Mouse (Mus musculus) hindbrain, embryonic 12.5 days (tissue): ENCODE results near the gene Ebpl. TPM values are rescaled to one million over a fixed set of nuclear protein-coding genes. Genes with fewer than 3 reads are reported as not detected.
A peak's percentile ranks its signal among the peaks of the same experiment; 100 is the strongest.

ENCODE experiments used
- ATAC-seq: fragments of 200-750 bp; cut with Nextera tagmentation; 2 replicates; pipeline ENCODE4 v1.8.0; 2017; ENCODE audit warnings: moderate TSS enrichment; ENCODE audit not compliant: low FRiP score
- H3K27ac ChIP-seq: fragments of 300-500 bp; sonication (generic); 2 replicates; pipeline ENCODE4 v1.5.1; 2016; ENCODE audit warnings: mild to moderate bottlenecking
- H3K27me3 ChIP-seq: fragments of 300-500 bp; sonication (generic); 2 replicates; pipeline ENCODE4 v1.6.1; 2016; ENCODE audit warnings: mild to moderate bottlenecking
- H3K36me3 ChIP-seq: fragments of 300-500 bp; sonication (generic); 2 replicates; pipeline ENCODE4 v1.6.1; 2016; ENCODE audit warnings: mild to moderate bottlenecking
- H3K4me1 ChIP-seq: fragments of 300-500 bp; sonication (generic); 2 replicates; pipeline ENCODE4 v1.6.1; 2016
- H3K4me2 ChIP-seq: fragments of 300-500 bp; sonication (generic); replicated peaks from 2 replicates; pipeline ENCODE4 v1.6.1; 2016; ENCODE audit warnings: mild to moderate bottlenecking
- H3K4me3 ChIP-seq: fragments of 300-500 bp; sonication (generic); 2 replicates; pipeline ENCODE4 v1.5.1; 2016; ENCODE audit warnings: mild to moderate bottlenecking
- H3K9ac ChIP-seq: fragments of 300-500 bp; sonication (generic); 2 replicates; pipeline ENCODE4 v1.6.1; 2016; ENCODE audit warnings: mild to moderate bottlenecking, moderate library complexity
- H3K9me3 ChIP-seq: fragments of 300-500 bp; sonication (generic); replicated peaks from 2 replicates; pipeline ENCODE4 v1.6.1; 2016; ENCODE audit warnings: mild to moderate bottlenecking
- whole genome bisulfite sequencing: fragments of 180-500 bp; shearing (Covaris S2); methylation state at CpG from one replicate; pipeline ENCODE4 v1.1.7; 2016; 5-methylcytosine and 5-hydroxymethylcytosine counted together
- polyA plus RNA-seq: library from polyadenylated mRNA; unstranded; fragments of >200 nt; fragmentation: Nextera tagmentation; extraction: Ambion mirVana; gene quantifications from 2 replicates; pipeline ENCODE4 v1.2.1, GENCODE M21; 2016

Gene Ebpl
- polyA plus RNA-seq, 1 experiment from 2014 or later, result 10.8 TPM

- no peaks in the 10 kb centered on the region for H3K27me3 ChIP-seq
- no peaks in the 10 kb centered on the region for H3K4me1 ChIP-seq
- H3K36me3 ChIP-seq, result no peaks in the 10 kb centered on the region
- H3K9ac ChIP-seq, result no peak overlapping the region
- H3K4me3 ChIP-seq, result no peak overlapping the region
- 86% methylated on average over 4 of the region's 4 CpGs for WGBS
- H3K4me2 ChIP-seq, result no peak overlapping the region
- no peaks in the 10 kb centered on the region; the same call in 1 of the 2 replicates for H3K9me3 ChIP-seq
- ATAC-seq, result no peak
- H3K27ac ChIP-seq, result no peak overlapping the region
Measured at GRCm38 (mm10) chr14:61321200-61321599, 39.0 kb downstream of the Ebpl start.

DNA sequence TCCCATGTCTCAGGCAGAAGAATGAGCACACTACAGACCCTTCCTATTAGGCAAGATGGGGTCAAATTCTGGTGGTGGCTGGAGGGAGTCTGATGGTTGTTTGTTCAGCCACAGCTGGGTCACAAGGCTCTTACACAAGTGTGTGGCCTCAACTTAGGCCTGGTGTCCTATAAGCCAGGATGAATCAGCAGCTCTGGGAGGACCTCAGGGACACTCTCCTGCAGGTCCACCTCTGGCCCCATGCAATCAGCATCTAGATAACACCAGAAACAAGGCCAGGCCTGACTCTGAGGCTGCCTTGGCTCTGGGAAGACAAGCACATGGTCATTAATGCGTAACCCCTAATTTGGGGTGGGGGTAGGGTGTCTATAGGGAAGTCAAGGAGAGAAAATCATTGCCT, 39.5 kb downstream of the Ebpl start:
- ATAC-seq, result no peak
- H3K27ac ChIP-seq, result no peak overlapping the region
- 96% methylated on average over 1 of the region's 1 CpGs for WGBS

GRCm38 (mm10) chr14:61316861-61317260, 43.4 kb downstream of the Ebpl start:
- Histone ChIP-seq H3K4me3 (no peak overlapping the region), H3K4me2 (no peak overlapping the region), H3K4me1 (no peaks in the 10 kb centered on the region), H3K36me3 (no peaks in the 10 kb centered on the region), H3K27me3 (no peaks in the 10 kb centered on the region), H3K9ac (no peak overlapping the region), H3K27ac (no peak overlapping the region), H3K9me3 (no peaks in the 10 kb centered on the region)
- ATAC-seq, result no peak
- WGBS, result 40% methylated on average over 4 of the region's 4 CpGs

More for the DNA sequence above, 39.5 kb downstream of the Ebpl start:
- Histone ChIP-seq H3K4me1 (no peaks in the 10 kb centered on the region), H3K27me3 (no peaks in the 10 kb centered on the region), H3K36me3 (no peaks in the 10 kb centered on the region), H3K4me3 (no peak overlapping the region), H3K9me3 (no peaks in the 10 kb centered on the region; the same call in 1 of the 2 replicates), H3K4me2 (no peak overlapping the region), H3K9ac (no peak overlapping the region)

DNA sequence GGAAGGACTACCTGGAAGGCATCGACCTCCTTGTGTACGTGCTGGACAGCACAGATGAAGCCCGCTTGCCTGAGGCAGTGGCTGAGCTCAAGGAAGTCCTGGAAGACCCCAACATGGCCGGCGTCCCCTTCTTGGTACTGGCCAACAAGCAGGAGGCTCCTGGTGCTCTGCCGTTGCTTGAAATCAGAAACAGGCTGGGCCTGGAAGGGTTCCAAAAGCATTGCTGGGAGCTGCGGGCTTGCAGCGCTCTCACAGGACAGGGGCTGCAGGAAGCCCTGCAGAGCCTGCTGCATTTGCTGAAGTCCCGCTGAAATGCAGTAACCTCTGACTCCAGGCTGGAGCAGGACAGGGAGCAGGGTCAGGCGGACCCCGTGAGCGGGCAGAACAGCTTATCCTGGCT, 49.3 kb downstream of the Ebpl start:
- Histone ChIP-seq H3K4me3 (no peak overlapping the region), H3K9ac (no peak overlapping the region), H3K9me3 (no peaks in the 10 kb centered on the region), H3K4me1 (peaks cover 6% of the 10 kb centered on the region; the same call in 1 of the 2 replicates), H3K27ac (0 out of 2 replicates have a peak overlapping the region, but pooled peaks have one; percentile 4), H3K4me2 (no peak overlapping the region), H3K36me3 (no peaks in the 10 kb centered on the region), H3K27me3 (no peaks in the 10 kb centered on the region)
- whole genome bisulfite sequencing, result 59% methylated on average over 12 of the region's 12 CpGs
- no peak for ATAC-seq

GRCm38 (mm10) chr14:61310036-61310772, 50.0 kb downstream of the Ebpl start:
- no peak overlapping the region for H3K9ac ChIP-seq
- no peak overlapping the region for H3K27ac ChIP-seq
- no peak overlapping the region for H3K4me2 ChIP-seq
- no peaks in the 10 kb centered on the region for H3K9me3 ChIP-seq
- H3K27me3 ChIP-seq, result no peaks in the 10 kb centered on the region
- no peak for ATAC-seq
- H3K4me1 ChIP-seq, result peaks cover 6% of the 10 kb centered on the region; the same call in 1 of the 2 replicates
- no peaks in the 10 kb centered on the region for H3K36me3 ChIP-seq
- whole genome bisulfite sequencing, result 75% methylated on average over 7 of the region's 7 CpGs
- H3K4me3 ChIP-seq, result no peak overlapping the region

- H3K9ac ChIP-seq, result no peak within 1 kb of the TSS
- H3K4me2 ChIP-seq, result no peak within 1 kb of the TSS
- H3K4me1 ChIP-seq, result peaks cover 6% of the 10 kb centered on the region; the same call in 1 of the 2 replicates
- no peaks in the 10 kb centered on the region for H3K9me3 ChIP-seq
- H3K4me3 ChIP-seq, result no peak within 1 kb of the TSS
- no peak within 1 kb of the TSS for H3K27ac ChIP-seq
- WGBS, result 66% methylated on average over 6 of the region's 6 CpGs
- no peaks in the 10 kb centered on the region for H3K27me3 ChIP-seq
- no peak for ATAC-seq
- H3K36me3 ChIP-seq, result no peaks in the 10 kb centered on the region
Measured at GRCm38 (mm10) chr14:61309593-61309992, 50.6 kb downstream of the Ebpl start, which contains the start of gene Arl11. Gene Arl11, plus strand, starts transcription at chr14:61309753.

DNA sequence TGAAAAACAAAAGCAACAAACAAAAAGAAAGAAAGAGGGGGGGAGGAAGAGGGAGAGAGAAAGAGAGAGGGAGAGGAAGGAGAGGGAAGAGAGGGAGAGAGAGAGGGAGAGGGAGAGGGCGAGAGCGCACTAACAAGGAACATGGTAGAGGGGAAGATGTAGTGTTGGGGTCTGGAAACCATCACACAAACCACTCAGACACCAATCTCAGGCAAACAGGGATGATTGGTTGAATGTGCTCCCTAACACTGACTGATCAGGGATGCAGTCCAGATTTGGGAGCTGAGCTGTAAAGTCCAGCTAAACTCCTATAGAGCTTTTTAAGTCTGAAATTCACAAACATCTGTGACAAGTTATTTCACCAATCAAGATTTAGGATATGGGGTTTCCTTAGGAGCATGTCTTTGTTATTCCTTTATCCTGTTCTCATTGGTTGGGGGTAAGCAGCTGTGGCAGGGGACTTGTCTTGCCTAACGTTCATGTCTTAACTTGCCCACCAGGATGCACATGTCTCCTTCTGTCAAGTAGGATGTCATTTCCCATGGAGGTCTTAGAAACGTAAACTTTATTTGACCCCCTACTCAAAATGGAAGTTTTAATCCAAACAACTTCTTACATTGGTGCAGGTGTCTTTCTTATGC, 56.1 kb downstream of the Ebpl start:
- WGBS, result 85% methylated on average over 4 of the region's 4 CpGs
- Histone ChIP-seq H3K27ac (no peak overlapping the region), H3K9ac (no peak overlapping the region), H3K36me3 (no peaks in the 10 kb centered on the region), H3K27me3 (no peaks in the 10 kb centered on the region), H3K4me3 (no peak overlapping the region), H3K4me1 (no peaks in the 10 kb centered on the region), H3K4me2 (no peak overlapping the region), H3K9me3 (no peaks in the 10 kb centered on the region)
- ATAC-seq, result no peak

DNA sequence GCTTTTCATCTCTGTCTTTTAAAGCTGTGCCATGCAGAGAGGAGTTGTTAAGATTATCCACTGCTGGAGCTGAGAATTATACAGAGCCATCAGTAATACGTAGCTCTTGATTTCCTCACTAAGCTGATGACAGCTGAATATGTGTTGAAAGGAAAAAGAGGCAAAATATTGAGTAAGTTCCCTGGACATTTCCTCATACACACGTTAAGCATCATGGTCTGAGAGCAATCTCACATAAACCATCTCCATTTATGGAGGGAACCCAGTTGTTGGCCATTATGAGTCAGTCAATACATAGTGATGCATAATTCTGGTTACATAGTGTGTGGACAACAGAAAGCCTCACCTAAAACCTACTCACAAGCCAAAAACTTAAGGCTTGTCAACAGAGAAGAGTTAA, 57.8 kb downstream of the Ebpl start:
- Histone ChIP-seq H3K27me3 (no peaks in the 10 kb centered on the region), H3K27ac (no peak overlapping the region), H3K4me2 (no peak overlapping the region), H3K4me1 (no peaks in the 10 kb centered on the region), H3K9me3 (no peaks in the 10 kb centered on the region), H3K9ac (no peak overlapping the region), H3K36me3 (no peaks in the 10 kb centered on the region), H3K4me3 (no peak overlapping the region)
- ATAC-seq, result no peak
- WGBS, result 74% methylated on average over 2 of the region's 2 CpGs

- 70% methylated on average over 2 of the region's 2 CpGs for WGBS
- no peaks in the 10 kb centered on the region for H3K9me3 ChIP-seq
- H3K4me2 ChIP-seq, result no peak overlapping the region
- H3K27me3 ChIP-seq, result 0 out of 2 replicates have a peak, but pooled peaks cover 4% of the 10 kb centered on the region
- no peaks in the 10 kb centered on the region for H3K4me1 ChIP-seq
- no peak overlapping the region for H3K27ac ChIP-seq
- no peaks in the 10 kb centered on the region for H3K36me3 ChIP-seq
- no peak overlapping the region for H3K4me3 ChIP-seq
- ATAC-seq, result no peak
- H3K9ac ChIP-seq, result no peak overlapping the region
Measured at GRCm38 (mm10) chr14:61301323-61301722, 58.9 kb downstream of the Ebpl start.

- no peak overlapping the region for H3K27ac ChIP-seq
- no peak overlapping the region for H3K4me2 ChIP-seq
- no peak overlapping the region for H3K9ac ChIP-seq
- 0 out of 2 replicates have a peak, but pooled peaks cover 4% of the 10 kb centered on the region for H3K27me3 ChIP-seq
- no peaks in the 10 kb centered on the region for H3K36me3 ChIP-seq
- WGBS, result 88% methylated on average over 6 of the region's 6 CpGs
- H3K4me1 ChIP-seq, result no peaks in the 10 kb centered on the region
- no peak for ATAC-seq
- no peak overlapping the region for H3K4me3 ChIP-seq
- H3K9me3 ChIP-seq, result no peaks in the 10 kb centered on the region
Measured at GRCm38 (mm10) chr14:61299810-61300209, 60.4 kb downstream of the Ebpl start.

DNA sequence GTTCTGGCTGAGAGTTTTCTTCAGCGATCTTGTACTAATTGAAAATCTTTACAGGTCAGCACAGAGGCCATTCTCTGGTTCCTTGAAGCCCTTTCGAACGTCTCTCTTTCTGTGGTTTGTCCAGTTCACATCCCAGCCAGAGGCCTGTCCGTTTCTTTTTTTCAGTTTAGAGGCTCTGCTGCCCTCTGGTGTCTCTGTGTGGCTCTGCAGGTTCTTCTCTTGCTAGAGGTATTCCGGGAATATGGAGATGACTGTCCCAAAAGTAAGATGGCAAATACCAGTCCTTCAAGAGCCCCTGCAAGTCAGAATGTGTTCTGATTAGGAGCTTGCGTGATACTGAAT, 65.5 kb downstream of the Ebpl start:
- H3K4me3 ChIP-seq, result no peak overlapping the region
- no peaks in the 10 kb centered on the region for H3K9me3 ChIP-seq
- WGBS, result 15% methylated on average over 6 of the region's 6 CpGs
- no peak overlapping the region for H3K4me2 ChIP-seq
- H3K27ac ChIP-seq, result no peak overlapping the region
- H3K9ac ChIP-seq, result no peak overlapping the region
- no peak for ATAC-seq
- H3K36me3 ChIP-seq, result no peaks in the 10 kb centered on the region
- no peaks in the 10 kb centered on the region for H3K4me1 ChIP-seq
- H3K27me3 ChIP-seq, result 0 out of 2 replicates have a peak, but pooled peaks cover 4% of the 10 kb centered on the region

DNA sequence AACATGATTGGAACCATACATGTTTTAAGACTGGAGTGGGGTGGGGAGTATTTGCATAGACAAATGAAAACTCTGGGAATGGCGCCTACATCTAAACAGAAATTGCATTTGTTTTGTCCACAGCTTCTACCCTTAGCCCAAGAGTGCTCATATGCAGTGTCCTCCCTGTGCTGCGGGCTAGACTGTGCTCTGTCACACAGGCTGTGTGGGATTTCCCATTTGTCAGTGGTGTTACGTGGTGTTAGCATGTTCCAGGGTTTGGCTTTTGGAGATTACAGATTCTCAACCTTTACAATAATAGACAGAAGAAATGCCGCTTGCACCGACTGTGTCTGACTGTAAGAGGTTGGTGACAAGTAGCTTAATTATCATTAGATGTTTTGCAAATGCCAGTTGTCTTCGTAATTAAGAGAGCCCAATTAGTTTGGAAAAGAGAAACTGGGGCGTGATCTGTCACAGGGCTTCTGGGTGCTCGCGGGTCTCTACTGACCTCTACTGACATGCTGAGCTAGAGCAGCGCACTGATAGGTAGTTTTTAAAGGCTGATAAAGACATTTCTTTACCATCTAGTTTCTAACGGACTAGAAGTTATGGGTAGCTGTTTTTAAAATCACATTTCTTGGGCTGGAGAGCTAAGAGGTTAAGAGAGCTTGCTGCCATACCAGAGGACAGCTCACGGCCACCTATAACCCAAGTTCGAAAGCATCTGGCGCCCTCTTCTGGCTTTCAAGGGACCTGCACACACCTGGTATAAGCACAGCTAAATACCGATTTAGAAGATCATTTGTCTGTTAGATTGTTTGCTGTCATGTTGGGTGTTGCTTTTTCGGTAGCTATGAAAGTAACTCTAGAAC, 66.1 kb downstream of the Ebpl start:
- no peaks in the 10 kb centered on the region for H3K9me3 ChIP-seq
- H3K4me3 ChIP-seq, result no peak overlapping the region
- no peak for ATAC-seq
- H3K27ac ChIP-seq, result no peak overlapping the region
- WGBS, result 48% methylated on average over 16 of the region's 16 CpGs
- H3K4me2 ChIP-seq, result no peak overlapping the region
- H3K36me3 ChIP-seq, result no peaks in the 10 kb centered on the region
- H3K9ac ChIP-seq, result no peak overlapping the region
- H3K4me1 ChIP-seq, result no peaks in the 10 kb centered on the region
- 0 out of 2 replicates have a peak, but pooled peaks cover 4% of the 10 kb centered on the region for H3K27me3 ChIP-seq
